Mouse (Mus musculus) ZHBTc4 (cell line): ENCODE measurements around the gene Vill.

Experiments used
- DNase-seq: peaks from one replicate; pipeline ENCODE4 v3.0.0-alpha.2; 2011; ENCODE audit warnings: low read depth, low spot score

Gene Vill

GRCm38 (mm10) chr9:119109685-119110353 lies 57.2 kb downstream of the Vill start:
- no peak for DNase-seq

DNA sequence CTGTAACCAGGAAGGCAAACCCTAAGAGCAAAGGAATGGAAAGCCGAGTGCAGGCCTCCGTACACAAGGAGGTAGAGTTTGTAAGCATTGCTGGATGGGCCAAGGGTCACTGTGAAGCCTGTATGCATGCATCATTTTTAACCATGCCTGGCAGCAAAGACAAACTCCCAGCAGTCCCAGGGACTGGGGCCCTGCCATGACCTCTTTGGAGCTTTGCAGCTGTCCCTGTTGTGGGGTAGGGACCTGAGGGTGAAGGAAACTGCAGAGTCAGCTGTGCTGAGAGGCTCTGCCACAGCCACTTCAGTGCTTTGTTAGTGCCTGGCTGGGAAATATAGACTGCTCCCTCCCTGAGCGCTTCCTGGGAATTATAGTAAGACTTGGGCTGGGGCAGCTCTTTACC lies 58.1 kb downstream of the Vill start:
- no peak for DNase-seq

DNA sequence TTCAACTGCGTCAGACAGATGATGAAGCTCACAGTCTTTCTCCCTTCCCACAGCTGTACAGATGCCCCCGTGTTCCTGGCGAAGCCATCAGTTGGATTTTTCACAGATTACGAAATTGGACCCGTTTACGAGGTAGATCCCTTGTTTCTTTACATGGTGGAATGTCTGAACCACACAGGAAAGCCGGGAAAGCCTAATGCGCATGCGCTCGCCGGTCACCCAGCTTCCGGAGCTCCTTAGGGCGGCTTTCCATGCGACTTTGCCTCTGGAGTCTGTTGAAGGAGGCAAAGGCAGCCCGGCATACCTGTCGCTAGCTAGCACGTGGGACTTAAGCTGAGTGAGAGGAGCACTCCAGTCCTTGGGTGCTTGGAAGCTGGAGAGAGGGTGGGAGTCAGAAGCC lies 62.3 kb downstream of the Vill start:
- DNase-seq = peak; percentile 84

- no peak for DNase-seq
Observed at GRCm38 (mm10) chr9:119119409-119120167, 67.0 kb downstream of the Vill start.

- DNase-seq = no peak
Observed at GRCm38 (mm10) chr9:119120168-119120560, 67.6 kb downstream of the Vill start.
